Mouse (Mus musculus): ENCODE data around the gene R3hdm2. TPM values are rescaled to one million over a fixed set of nuclear protein-coding genes. Genes with fewer than 3 reads are reported as not detected.

The R3hdm2 gene
- total RNA-seq, 2 experiments from 2014 or later, result 38.5 to 46.8 TPM

DNA sequence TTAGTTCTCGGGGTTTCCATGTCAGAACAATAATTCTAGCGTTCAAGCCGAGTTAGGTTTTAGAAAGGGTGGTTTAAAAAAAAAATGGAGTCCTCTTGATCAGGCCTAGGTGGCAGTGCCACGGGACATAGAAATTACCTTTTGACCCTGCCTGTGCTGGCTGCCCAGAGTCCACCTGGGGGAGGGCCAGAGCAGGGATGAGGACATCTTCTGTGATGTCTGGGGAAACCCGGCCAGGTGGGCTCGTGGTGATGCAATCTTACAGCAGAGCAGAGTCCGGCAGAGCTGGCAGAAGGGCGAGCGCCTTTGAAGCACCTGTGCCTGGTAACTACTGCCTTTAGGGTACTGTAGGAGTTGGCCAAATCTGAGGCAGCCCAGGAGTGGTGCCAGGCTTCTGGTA, 27.9 kb upstream of the R3hdm2 start:
- no peak for ATAC-seq (replicated peaks; ENCODE audit: low FRiP score, low TSS enrichment, poor library complexity, severe bottlenecking)

DNA sequence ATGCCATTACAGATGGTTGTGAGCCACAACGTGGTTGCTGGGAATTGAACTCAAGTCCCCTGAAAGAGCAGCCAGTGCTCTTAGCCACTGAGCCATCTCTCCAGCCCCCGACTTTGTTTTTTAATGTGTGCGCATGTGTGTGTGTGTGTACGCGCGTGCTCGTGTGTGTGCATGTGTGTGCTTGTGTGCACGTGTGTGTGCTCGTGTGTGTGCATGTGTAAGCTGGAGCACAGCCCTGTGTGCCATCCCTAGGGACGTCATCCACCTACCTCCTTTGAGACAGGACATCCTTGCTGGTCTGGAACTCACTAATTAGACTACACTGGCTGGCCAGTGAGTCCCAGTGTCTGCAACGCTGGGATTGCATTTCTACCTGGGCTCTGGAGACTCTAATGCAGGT, 27.4 kb upstream of the R3hdm2 start:
- no peak for ATAC-seq (replicated peaks; ENCODE audit: low FRiP score, low TSS enrichment, poor library complexity, severe bottlenecking)

GRCm38 (mm10) chr10:127353909-127354895, 25.9 kb upstream of the R3hdm2 start, which contains the start of gene Inhbe:
Gene Inhbe (minus strand): TSS chr10:127354411.
- no peak for ATAC-seq (replicated peaks; ENCODE audit: low FRiP score, low TSS enrichment, poor library complexity, severe bottlenecking)

DNA sequence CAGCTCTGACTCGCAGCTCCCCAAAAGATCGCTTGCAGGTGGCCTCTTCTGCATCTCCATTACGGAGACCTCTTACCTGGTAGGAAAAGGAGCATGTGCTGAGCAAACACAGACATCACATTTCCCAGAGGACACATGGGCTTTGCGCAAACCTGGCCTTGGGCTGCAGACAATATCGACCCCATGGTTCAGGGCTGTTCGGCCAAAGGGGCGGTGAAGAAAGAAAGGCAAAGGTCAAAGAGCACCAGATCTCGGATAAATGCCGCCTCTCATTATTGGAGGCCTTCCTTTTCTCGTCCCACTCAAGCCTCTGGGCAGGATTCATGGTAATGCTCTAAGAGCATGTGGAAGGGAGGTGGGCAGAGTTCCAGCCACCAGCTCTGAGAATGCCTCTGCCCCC, 24.8 kb upstream of the R3hdm2 start:
- ATAC-seq (replicated peaks; ENCODE audit: low FRiP score, low TSS enrichment, poor library complexity, severe bottlenecking), result no peak

- ATAC-seq (replicated peaks; ENCODE audit: low FRiP score, low TSS enrichment, poor library complexity, severe bottlenecking), result no peak
Observed at GRCm38 (mm10) chr10:127360714-127361113, 19.4 kb upstream of the R3hdm2 start.

DNA sequence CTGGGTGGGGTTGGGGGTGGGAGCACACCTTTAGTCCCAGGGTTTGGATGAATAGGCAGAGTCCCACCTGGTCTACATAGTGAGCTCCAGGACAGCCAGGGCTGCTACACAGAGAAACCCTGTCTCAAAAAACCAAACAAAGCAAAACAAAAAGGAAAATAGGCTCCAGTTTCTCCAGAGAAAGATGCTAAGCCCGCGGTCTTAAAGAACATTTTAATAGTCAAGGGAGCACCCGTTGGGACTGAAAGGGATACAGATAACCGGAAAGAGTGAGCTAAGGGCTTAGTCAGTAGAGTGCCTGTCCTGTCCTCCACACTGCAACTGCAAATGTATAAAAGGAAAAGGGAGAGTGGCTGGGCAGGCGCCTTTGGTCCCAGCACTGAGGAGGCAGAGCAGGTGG, 13.0 kb upstream of the R3hdm2 start:
- ATAC-seq (replicated peaks; ENCODE audit: low FRiP score, low TSS enrichment, poor library complexity, severe bottlenecking), result no peak

DNA sequence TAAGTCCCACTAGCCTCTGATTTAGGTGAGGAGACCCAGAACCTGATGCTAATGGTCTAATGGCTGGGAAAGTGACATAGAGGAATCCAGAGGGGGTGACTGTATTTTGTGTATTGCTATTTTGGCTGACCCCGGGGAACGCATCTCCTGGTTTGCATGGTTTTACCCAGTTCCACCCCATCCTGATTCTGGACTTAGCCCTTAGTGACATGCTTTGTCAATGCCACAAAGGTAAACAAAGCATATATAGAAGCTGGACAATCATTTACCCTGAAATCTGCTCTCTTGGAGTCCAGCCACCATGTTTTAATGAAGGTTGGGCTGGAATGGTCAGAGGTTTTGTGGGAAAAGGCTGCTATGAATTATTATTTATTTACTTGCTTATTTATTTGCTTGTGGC, 11.9 kb upstream of the R3hdm2 start:
- no peak for ATAC-seq (replicated peaks; ENCODE audit: low FRiP score, low TSS enrichment, poor library complexity, severe bottlenecking)

DNA sequence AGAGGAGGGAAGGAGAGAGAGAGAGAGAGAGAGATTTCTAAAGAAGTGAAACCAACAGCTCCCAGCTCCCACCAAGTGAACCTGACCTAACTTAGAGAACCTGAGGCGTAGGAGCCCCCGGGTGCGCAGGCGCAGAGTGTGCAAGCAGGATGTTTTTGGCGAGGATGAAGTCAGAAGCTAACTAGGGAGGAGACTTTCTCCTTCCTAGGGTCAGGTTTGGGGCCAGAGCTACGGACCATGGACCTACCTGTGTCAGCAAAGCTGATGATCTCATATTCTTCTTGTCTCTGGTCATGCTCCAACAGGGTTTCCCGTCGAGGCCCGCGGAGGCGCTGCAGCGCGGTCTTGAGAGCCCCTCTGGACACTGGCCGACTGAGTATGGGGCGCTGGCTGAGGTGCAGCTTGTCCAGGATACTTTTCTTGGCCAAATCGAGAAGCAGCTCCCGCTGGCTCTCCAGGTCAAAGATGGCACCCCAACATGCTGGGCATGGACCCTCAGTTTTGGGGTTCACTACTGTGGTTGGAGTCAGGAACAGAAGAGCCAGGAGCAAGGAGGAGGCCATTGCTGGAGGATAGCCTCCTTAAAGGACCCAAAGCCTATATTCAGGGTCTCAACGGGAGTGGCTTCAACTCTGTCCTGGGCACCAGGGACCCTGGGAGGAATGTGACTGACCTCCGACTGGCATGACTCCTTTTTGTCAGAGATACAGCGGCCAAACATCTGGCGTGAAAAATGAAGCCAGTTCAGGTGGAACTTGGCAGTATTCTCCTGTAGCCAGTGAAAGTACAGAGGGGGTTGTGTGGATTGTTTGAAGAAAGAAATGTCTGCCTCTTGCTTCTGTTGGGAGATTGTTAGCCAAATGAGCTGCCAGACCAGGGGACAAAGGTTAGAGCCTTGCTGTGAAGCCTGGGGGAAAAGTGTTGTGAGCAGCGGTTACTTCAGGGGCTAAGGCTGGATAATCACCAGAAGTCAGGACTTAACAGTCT, 10.0 kb upstream of the R3hdm2 start, which contains the start of gene Inhbc:
Gene Inhbc, minus strand, starts transcription at position 598 of the 987 bp plus-strand sequence.
- no peak for ATAC-seq (replicated peaks; ENCODE audit: low FRiP score, low TSS enrichment, poor library complexity, severe bottlenecking)

DNA sequence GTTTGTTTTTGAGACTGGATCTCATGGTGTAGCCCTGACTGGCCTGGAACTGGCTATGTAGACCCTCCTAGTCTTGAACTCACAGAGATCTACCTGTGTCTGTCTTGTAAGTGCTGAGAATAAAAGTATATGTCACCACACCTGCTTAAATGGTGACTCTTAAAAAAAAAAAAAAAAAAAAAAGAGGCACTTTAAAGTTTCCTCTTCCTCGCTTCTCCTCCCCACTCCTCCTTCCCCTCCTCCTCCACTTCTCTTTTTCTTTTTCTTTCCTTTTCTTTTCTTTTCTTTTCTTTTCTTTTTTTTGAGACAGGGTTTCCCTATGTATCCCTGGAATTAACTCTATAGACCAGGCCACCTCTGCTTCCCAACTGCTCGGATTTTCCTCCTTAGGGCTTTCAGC, 9.1 kb upstream of the R3hdm2 start:
- no peak for ATAC-seq (replicated peaks; ENCODE audit: low FRiP score, low TSS enrichment, poor library complexity, severe bottlenecking)

GRCm38 (mm10) chr10:127377700-127378099, 2.4 kb upstream of the R3hdm2 start:
- ATAC-seq (replicated peaks; ENCODE audit: low FRiP score, low TSS enrichment, poor library complexity, severe bottlenecking), result no peak

DNA sequence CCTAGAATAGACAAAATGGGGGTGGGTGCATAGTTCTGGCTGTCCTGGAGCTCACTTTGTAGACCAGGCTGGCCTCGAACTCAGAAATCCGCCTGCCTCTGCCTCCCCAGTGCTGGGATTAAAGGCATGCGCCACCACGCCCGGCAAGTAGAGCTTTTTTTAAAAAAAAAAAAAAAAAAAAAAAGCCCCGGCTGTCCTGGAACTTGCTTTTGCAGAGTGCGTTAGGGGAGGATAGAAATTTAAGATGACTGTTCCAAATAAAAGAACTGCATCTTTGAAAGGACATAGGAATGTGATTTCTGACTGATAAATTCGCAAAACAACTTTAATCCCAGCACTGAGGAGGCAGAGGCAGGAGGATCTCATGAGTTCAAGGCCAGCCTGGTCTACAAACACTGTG, 473 bp upstream of the R3hdm2 start:
- ATAC-seq (replicated peaks; ENCODE audit: low FRiP score, low TSS enrichment, poor library complexity, severe bottlenecking), result no peak

DNA sequence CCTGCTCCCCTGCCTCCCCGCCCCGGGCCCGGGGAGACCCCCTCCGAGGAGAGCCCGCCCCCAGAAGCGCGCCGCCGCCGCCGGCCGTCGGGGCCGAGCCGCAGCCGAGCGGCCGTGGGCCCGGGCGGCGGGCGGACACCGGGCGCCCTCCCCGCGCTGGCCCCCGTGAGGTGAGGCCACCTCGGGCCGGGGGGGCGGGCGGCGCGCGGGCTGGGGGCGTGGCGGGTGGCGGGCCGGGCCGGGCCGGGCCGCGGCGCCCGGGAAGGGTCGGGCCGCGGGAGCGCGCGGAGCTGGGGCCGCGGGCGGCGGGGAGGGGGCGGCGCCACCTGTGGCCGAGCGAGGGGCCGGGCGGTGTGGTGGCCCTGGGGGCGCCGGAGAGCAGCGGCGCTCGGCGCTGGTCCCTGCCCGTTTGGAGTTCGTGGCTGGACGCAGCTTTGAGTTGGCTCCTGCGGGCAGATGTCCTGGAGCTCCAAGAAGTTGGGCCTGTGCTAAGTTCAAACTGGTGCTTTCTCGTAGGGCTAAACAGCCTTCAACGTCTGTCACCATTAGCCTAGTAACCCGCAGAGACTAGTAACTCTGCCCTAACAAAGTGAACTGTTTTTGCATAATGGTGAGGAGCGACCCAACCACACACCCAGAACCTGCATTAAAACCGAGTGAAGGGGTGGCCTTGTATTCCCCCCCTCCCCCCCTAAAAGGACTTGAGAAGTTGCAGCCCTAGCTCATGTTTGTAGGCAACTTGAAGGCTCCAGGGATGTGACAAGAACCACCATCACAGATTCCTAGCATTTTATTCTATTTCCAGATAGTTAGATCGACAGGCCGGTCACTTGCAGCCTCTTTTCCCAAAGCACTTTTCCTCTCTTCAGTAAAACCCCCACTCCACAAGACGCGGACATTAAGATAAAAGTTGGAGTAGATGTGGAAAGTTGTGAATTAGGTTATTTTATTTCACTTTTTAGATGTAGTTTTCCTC, 928 bp downstream of the R3hdm2 start:
- ATAC-seq (replicated peaks; ENCODE audit: low FRiP score, low TSS enrichment, poor library complexity, severe bottlenecking), result peak; percentile 45

DNA sequence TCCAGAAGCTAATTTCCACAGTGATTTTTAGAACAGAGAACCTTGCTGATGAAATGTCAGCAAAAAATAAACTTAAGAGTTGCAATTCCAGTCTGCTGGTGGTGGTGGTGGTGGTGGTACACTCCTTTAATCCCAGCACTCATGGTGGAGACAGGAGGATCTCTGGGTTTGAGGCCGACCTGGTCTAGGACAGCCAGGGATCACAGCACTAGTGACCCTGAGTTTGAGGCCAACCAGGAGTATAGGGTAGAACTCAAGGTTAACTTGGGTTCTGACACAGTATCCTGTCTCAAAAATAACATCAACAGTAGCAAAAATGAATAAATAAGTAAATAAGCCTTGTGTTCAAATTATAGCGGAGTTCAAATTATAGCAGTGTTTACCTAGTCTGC, 1.6 kb downstream of the R3hdm2 start:
- ATAC-seq (replicated peaks; ENCODE audit: low FRiP score, low TSS enrichment, poor library complexity, severe bottlenecking), result no peak

DNA sequence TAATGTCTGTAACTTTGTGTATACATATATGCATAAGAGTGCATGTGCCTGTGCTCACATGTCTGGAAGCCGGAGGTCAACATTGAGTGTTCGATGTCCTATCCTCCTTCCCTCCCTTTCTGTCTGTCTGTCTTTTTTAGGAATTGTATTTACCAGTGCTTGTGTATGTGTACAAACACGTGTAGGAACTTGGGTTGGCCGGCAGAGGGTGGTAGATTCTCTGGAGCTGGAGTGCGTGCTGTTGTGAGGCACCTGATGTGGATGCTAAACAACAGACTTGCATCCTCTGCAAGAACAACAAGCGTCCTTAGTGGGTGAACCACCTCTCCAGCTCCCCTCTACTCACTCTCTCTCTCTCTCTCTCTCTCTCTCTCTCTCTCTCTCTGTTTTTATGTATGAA, 11.6 kb downstream of the R3hdm2 start:
- no peak for ATAC-seq (replicated peaks; ENCODE audit: low FRiP score, low TSS enrichment, poor library complexity, severe bottlenecking)

GRCm38 (mm10) chr10:127404701-127405100, 24.6 kb downstream of the R3hdm2 start:
- no peak for ATAC-seq (replicated peaks; ENCODE audit: low FRiP score, low TSS enrichment, poor library complexity, severe bottlenecking)

DNA sequence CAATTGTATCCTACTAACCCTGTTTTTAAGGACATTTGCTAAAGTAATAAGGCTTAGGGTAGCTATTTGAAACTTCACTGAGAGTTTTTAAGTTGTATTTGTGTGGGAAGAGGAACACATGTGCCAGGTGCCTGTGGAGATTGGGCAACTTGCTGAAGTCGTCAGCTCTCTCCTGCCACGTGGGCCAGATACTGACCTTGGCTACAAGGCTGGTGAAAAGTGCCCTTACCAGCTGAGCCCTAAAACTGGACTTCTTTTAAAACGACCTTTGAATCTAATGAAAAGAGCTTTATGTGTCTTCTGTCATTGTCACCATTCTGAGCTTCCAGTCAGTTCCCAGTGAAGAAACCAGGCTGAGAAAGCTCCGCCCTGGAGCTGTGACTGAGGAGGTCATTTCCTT, 27.3 kb downstream of the R3hdm2 start:
- no peak for ATAC-seq (replicated peaks; ENCODE audit: low FRiP score, low TSS enrichment, poor library complexity, severe bottlenecking)

- ATAC-seq (replicated peaks; ENCODE audit: low FRiP score, low TSS enrichment, poor library complexity, severe bottlenecking), result no peak
Observed at GRCm38 (mm10) chr10:127412101-127412500, 32.0 kb downstream of the R3hdm2 start.

- ATAC-seq (replicated peaks; ENCODE audit: low FRiP score, low TSS enrichment, poor library complexity, severe bottlenecking), result no peak
Observed at GRCm38 (mm10) chr10:127412776-127413175, 32.6 kb downstream of the R3hdm2 start.

- ATAC-seq (replicated peaks; ENCODE audit: low FRiP score, low TSS enrichment, poor library complexity, severe bottlenecking), result no peak
Observed at GRCm38 (mm10) chr10:127413585-127413984, 33.5 kb downstream of the R3hdm2 start.
